ENCODE assay signal across 12 mouse cellular contexts in genomic region chr10:10847376-10848286, GRCm38 (mm10).
A peak's percentile ranks its signal among the peaks of the same experiment; 100 is the strongest.
DNase-seq lines count a peak whose midpoint lies in the region; ATAC-seq and TF ChIP-seq lines count a peak whose summit lies in the region.
"Had no signal": no experiment of that assay in that cellular context is flagged by ENCODE, and none has a peak within 500 bp of the region (broad histone marks: within the 10 kb centered on the region; RNA-seq: fewer than 3 reads in every experiment).

No protein-coding gene starts in this region.

- no peaks in the 10 kb centered on the region for H3K4me1 ChIP-seq in hindbrain, embryonic 11.5 days (replicated peaks; ENCODE audit: control insufficient read depth, insufficient read depth, low read length)
- no peaks in the 10 kb centered on the region for H3K4me1 ChIP-seq in hindbrain, embryonic 10.5 days (replicated peaks)
- H3K4me1 ChIP-seq in embryonic facial prominence, embryonic 14.5 days (ENCODE audit: control insufficient read depth, insufficient read depth, low read length), result no peaks in the 10 kb centered on the region
- H3K4me1 ChIP-seq in hindbrain, postnatal 0 days (ENCODE audit: insufficient read depth, low read length), result no peaks in the 10 kb centered on the region

- no peaks in the 10 kb centered on the region for H3K9me3 ChIP-seq in hindbrain, embryonic 11.5 days (ENCODE audit: control insufficient read depth, low read length)
- H3K9me3 ChIP-seq in hindbrain, embryonic 10.5 days, result no peaks in the 10 kb centered on the region
- H3K9me3 ChIP-seq in embryonic facial prominence, embryonic 14.5 days (ENCODE audit: control insufficient read depth, low read length), result no peaks in the 10 kb centered on the region
- no peaks in the 10 kb centered on the region for H3K9me3 ChIP-seq in hindbrain, postnatal 0 days (ENCODE audit: low read length)

- peak; percentile 66; the same call in 1 of the 2 replicates for ATAC-seq in hindbrain, embryonic 11.5 days (ENCODE audit: low FRiP score)
- ATAC-seq in embryonic facial prominence, embryonic 14.5 days (ENCODE audit: low read depth), result no peak
- peak; percentile 81 for ATAC-seq in hindbrain, postnatal 0 days

- H3K9ac ChIP-seq in hindbrain, embryonic 11.5 days (ENCODE audit: low read depth, low read length), result no peak overlapping the region
- H3K9ac ChIP-seq in embryonic facial prominence, embryonic 14.5 days (ENCODE audit: low read depth, low read length), result no peak overlapping the region
- no peak overlapping the region for H3K9ac ChIP-seq in hindbrain, postnatal 0 days (replicated peaks; ENCODE audit: low read length)

- no peak overlapping the region for H3K4me3 ChIP-seq in hindbrain, embryonic 11.5 days (ENCODE audit: low read depth, low read length)
- no peak overlapping the region for H3K4me3 ChIP-seq in hindbrain, embryonic 10.5 days
- H3K4me3 ChIP-seq in embryonic facial prominence, embryonic 14.5 days (ENCODE audit: low read depth, low read length), result no peak overlapping the region
- no peak overlapping the region for H3K4me3 ChIP-seq in hindbrain, postnatal 0 days (ENCODE audit: low read length)

- no peak overlapping the region for H3K27ac ChIP-seq in hindbrain, embryonic 11.5 days (ENCODE audit: low read depth, low read length)
- no peak overlapping the region for H3K27ac ChIP-seq in hindbrain, embryonic 10.5 days
- no peak overlapping the region for H3K27ac ChIP-seq in embryonic facial prominence, embryonic 14.5 days (replicated peaks; ENCODE audit: low read depth, low read length)
- no peak overlapping the region for H3K27ac ChIP-seq in hindbrain, postnatal 0 days

- H3K27me3 ChIP-seq in hindbrain, embryonic 11.5 days (ENCODE audit: control insufficient read depth, insufficient read depth, low read length), result no peaks in the 10 kb centered on the region
- H3K27me3 ChIP-seq in hindbrain, embryonic 10.5 days (ENCODE audit: insufficient read depth, poor library complexity, severe bottlenecking), result no peaks in the 10 kb centered on the region
- H3K27me3 ChIP-seq in embryonic facial prominence, embryonic 14.5 days (replicated peaks; ENCODE audit: control insufficient read depth, insufficient read depth, low read length), result no peaks in the 10 kb centered on the region
- H3K27me3 ChIP-seq in hindbrain, postnatal 0 days (ENCODE audit: insufficient read depth, low read length), result no peaks in the 10 kb centered on the region

- TF ChIP-seq CTCF in hindbrain, postnatal 0 days (IDR thresholded peaks at IDR 0.05; ENCODE audit: low read depth), result no peak

- no peaks in the 10 kb centered on the region for H3K36me3 ChIP-seq in hindbrain, embryonic 11.5 days (ENCODE audit: control insufficient read depth, insufficient read depth, low read length)
- no peaks in the 10 kb centered on the region for H3K36me3 ChIP-seq in hindbrain, embryonic 10.5 days
- H3K36me3 ChIP-seq in embryonic facial prominence, embryonic 14.5 days (ENCODE audit: control insufficient read depth, insufficient read depth, low read length), result no peaks in the 10 kb centered on the region
- no peaks in the 10 kb centered on the region for H3K36me3 ChIP-seq in hindbrain, postnatal 0 days (ENCODE audit: insufficient read depth, low read length)

- H3K4me2 ChIP-seq in hindbrain, embryonic 11.5 days (replicated peaks; ENCODE audit: low read depth, low read length), result no peak overlapping the region
- H3K4me2 ChIP-seq in embryonic facial prominence, embryonic 14.5 days (ENCODE audit: low read depth, low read length), result no peak overlapping the region
- no peak overlapping the region for H3K4me2 ChIP-seq in hindbrain, postnatal 0 days (ENCODE audit: low read depth, low read length)

- no peak for DNase-seq in hindbrain, embryonic 11.5 days (ENCODE audit: low spot score)
- no peak for DNase-seq in hindbrain, embryonic 10.5 days (ENCODE audit: low spot score)
- DNase-seq in cerebellum, adult 11 months, result peak; percentile 67
- peak; percentile 19 for DNase-seq in embryonic facial prominence, embryonic 14.5 days (ENCODE audit: low spot score)
- peak; percentile 43 for DNase-seq in hindbrain, postnatal 0 days (ENCODE audit: low spot score)
- DNase-seq in kidney, postnatal 36 days, result no peak
- DNase-seq in frontal cortex, postnatal 14 days (ENCODE audit: low spot score in 2 of 2), result no peak
- no peak for DNase-seq in thymus, postnatal 14 days
- DNase-seq: B cell, adult 2 months; gastrocnemius, postnatal 36 days; lung, adult 2 months; thymus, postnatal 36 days had no signal

- WGBS in hindbrain, embryonic 11.5 days, result 72% methylated on average over 7 of the region's 7 CpGs
- WGBS in hindbrain, embryonic 10.5 days, result 69% methylated on average over 7 of the region's 7 CpGs
- 51% methylated on average over 7 of the region's 7 CpGs for WGBS in embryonic facial prominence, embryonic 14.5 days
- WGBS in hindbrain, postnatal 0 days, result 42% methylated on average over 7 of the region's 7 CpGs

Comparison
In these comparisons a context has a peak if more than half of its experiments do, and no peak if none do; other contexts are left out.
1. DNase-seq: peak in cerebellum, adult 11 months (single experiment), embryonic facial prominence, embryonic 14.5 days (single experiment) and hindbrain, postnatal 0 days (single experiment); none in hindbrain, embryonic 11.5 days (single experiment), hindbrain, embryonic 10.5 days (single experiment), kidney, postnatal 36 days (0 of 2), frontal cortex, postnatal 14 days (0 of 2) and thymus, postnatal 14 days (single experiment).